Mouse (Mus musculus): Measurements from ENCODE around the gene Stim1. TPM values are rescaled to one million over a fixed set of nuclear protein-coding genes. Genes with fewer than 3 reads are reported as not detected.

Stim1 gene
- total and polyA plus RNA-seq, 3 experiments: 10.2 to 26.6 (median 23.9) TPM

- peak overlapping the region; percentile 2; the same call in 1 of the 2 replicates for H3K27ac ChIP-seq (ENCODE audit: insufficient read depth, low read depth)
- H3K4me1 ChIP-seq (ENCODE audit: control insufficient read depth in 1 of 2, insufficient read depth in 2 of 2): peaks cover 22 to 52% of the 10 kb centered on the region in 2 experiments
- peaks cover 53 to 91% of the 10 kb centered on the region in 2 experiments for H3K36me3 ChIP-seq (replicated peaks in 1 of 2; ENCODE audit: control insufficient read depth in 1 of 2, insufficient read depth in 1 of 2, low read length in 1 of 2)
- no peak overlapping the region for H3K4me3 ChIP-seq (replicated peaks in 1 of 3; ENCODE audit: low read depth in 2 of 3, low read length in 2 of 3, poor library complexity in 1 of 3)
- H3K79me2 ChIP-seq (replicated peaks; ENCODE audit: control insufficient read depth, extremely low read depth, insufficient read depth, poor library complexity, severe bottlenecking): 0 out of 2 replicates have a peak, but pooled peaks cover 2% of the 10 kb centered on the region
- peak overlapping the region; percentile 13; the same call in 1 of the 2 replicates for H3K4me2 ChIP-seq (ENCODE audit: insufficient read depth, low read depth, poor library complexity, severe bottlenecking)
- H3K9ac ChIP-seq (ENCODE audit: insufficient read depth, low read depth): no peak overlapping the region
- DNase-seq (ENCODE audit: extremely low read depth): peak; percentile 78
- H3K27me3 ChIP-seq (replicated peaks): peaks cover 1% of the 10 kb centered on the region
- H3K9me3 ChIP-seq (replicated peaks; ENCODE audit: low read length): peaks cover 4% of the 10 kb centered on the region
- in situ Hi-C loops (cut with MboI; ENCODE audit: low pct_ligation_motif_present, low pct_unique_long_range_greater_than_20kb, low sequenced_read_pairs) (no loop called here), dilution Hi-C loops (cut with MboI; ENCODE audit: extremely low pct_ligation_motif_present, extremely low pct_unique_long_range_greater_than_20kb, low sequenced_read_pairs) (no loop called here)
- TF ChIP-seq SIN3A (IDR thresholded peaks at IDR 0.05; ENCODE audit: low read length) (peak; percentile 42; the same call in 1 of the 2 replicates), RAD21 (IDR thresholded peaks at IDR 0.05; ENCODE audit: low read depth, low read length) (no peak), UBTF (IDR thresholded peaks at IDR 0.05; ENCODE audit: low read depth, low read length) (no peak), TCF12 (IDR thresholded peaks at IDR 0.05; ENCODE audit: low read depth, low read length) (peak; percentile 86; the same call in 1 of the 2 replicates), CHD1 (IDR thresholded peaks at IDR 0.05; ENCODE audit: low read depth, low read length) (no peak), SMC3 (IDR thresholded peaks at IDR 0.05; ENCODE audit: low read depth, low read length) (no peak), POLR2A (IDR thresholded peaks at IDR 0.05; ENCODE audit: low read depth, low read length) (0 out of 2 replicates have a peak, but pooled peaks have one; percentile 10), MXI1 (IDR thresholded peaks at IDR 0.05; ENCODE audit: low read depth, low read length) (no peak), EP300 (IDR thresholded peaks at IDR 0.05; ENCODE audit: low read length) (peak; percentile 87), USF2 (conservative IDR thresholded peaks at IDR 0.05; ENCODE audit: low read depth, low read length) (no peak), BHLHE40 (IDR thresholded peaks at IDR 0.05; ENCODE audit: low read depth, low read length) (peak; percentile 77), RCOR1 (conservative IDR thresholded peaks at IDR 0.05; ENCODE audit: low read depth, low read length) (peak; percentile 76), KAT2A (IDR thresholded peaks at IDR 0.05; ENCODE audit: insufficient replicate concordance, low read length) (no peak), ZC3H11A (IDR thresholded peaks at IDR 0.05; ENCODE audit: low read depth, low read length) (no peak), ETS1 (conservative IDR thresholded peaks at IDR 0.05; ENCODE audit: low read depth, low read length) (peak; percentile 77), MYC (IDR thresholded peaks at IDR 0.05; ENCODE audit: low read depth, low read length) (no peak), USF1 (IDR thresholded peaks at IDR 0.05; ENCODE audit: low read depth, low read length) (no peak), MAFK (IDR thresholded peaks at IDR 0.05; ENCODE audit: insufficient replicate concordance, low read length) (peak; percentile 95), JUN (IDR thresholded peaks at IDR 0.05; ENCODE audit: insufficient read depth, low read depth, low read length) (peak; percentile 33; the same call in 1 of the 2 replicates), IRF4 (IDR thresholded peaks at IDR 0.05; ENCODE audit: low read depth, low read length) (peak; percentile 70), E2F4 (IDR thresholded peaks at IDR 0.05; ENCODE audit: insufficient replicate concordance, low read depth, low read length) (no peak), MEF2A (IDR thresholded peaks at IDR 0.05; ENCODE audit: borderline replicate concordance, low read depth, low read length) (peak; percentile 88), ELF1 (IDR thresholded peaks at IDR 0.05; ENCODE audit: low read depth, low read length) (peak; percentile 58; the same call in 1 of the 2 replicates), GABPA (IDR thresholded peaks at IDR 0.05; ENCODE audit: insufficient replicate concordance, low read depth, low read length) (no peak), MAZ (IDR thresholded peaks at IDR 0.05; ENCODE audit: low read depth, low read length) (peak; percentile 66; the same call in 1 of the 2 replicates), CTCF (conservative IDR thresholded peaks at IDR 0.05 in 1 of 2, IDR thresholded peaks at IDR 0.05 in 1 of 2; ENCODE audit: low read depth in 2 of 2, low read length in 2 of 2) (no peak), POLR2AphosphoS2 (IDR thresholded peaks at IDR 0.05; ENCODE audit: low read depth, low read length) (no peak), ZMIZ1 (IDR thresholded peaks at IDR 0.05; ENCODE audit: low read depth, low read length) (no peak), CHD2 (IDR thresholded peaks at IDR 0.05; ENCODE audit: low read length) (peak; percentile 43; the same call in 1 of the 2 replicates)
Measured at GRCm38 (mm10) chr7:102238686-102239286, 28.8 kb upstream of the Stim1 start.

Measured in CH12.LX (cell line).